18 mouse cellular contexts compared by ENCODE assay signal in genomic region chr8:86079433-86079832, GRCm38 (mm10).
DNase-seq lines count a peak whose midpoint lies in the region; ATAC-seq lines count a peak whose summit lies in the region.
"Had no signal": no experiment of that assay in that cellular context is flagged by ENCODE, and none has a peak within 500 bp of the region (broad histone marks: within the 10 kb centered on the region; RNA-seq: fewer than 3 reads in every experiment).

No protein-coding gene starts in this region.

- peak; percentile 65 for ATAC-seq in activated CD4-positive, CD25-positive, alpha-beta regulatory T cell, adult 4 months
- ATAC-seq in inflammation-experienced regulatory T-cells, adult 6 months = peak; percentile 46
- ATAC-seq in granulocyte monocyte progenitor cell, adult 5-6 weeks (replicated peaks; ENCODE audit: poor library complexity, severe bottlenecking) = no peak
- ATAC-seq: forebrain, embryonic 13.5 days; forebrain, embryonic 16.5 days; intestine, embryonic 16.5 days; Patski had no signal

- peak; percentile 24 for DNase-seq in CD4-positive, CD25-positive, alpha-beta regulatory T cell, adult 2 months (ENCODE audit: low read depth, low spot score)
- DNase-seq in cerebellum, adult 8-10 months = no peak
- no peak for DNase-seq in layer of hippocampus, postnatal 14 days (ENCODE audit: low spot score in 2 of 2)
- DNase-seq: adrenal gland, adult 8-10 months; adrenal gland, postnatal 25 days; cerebellum, adult 11-12 months; cerebellum, adult 9-10 months; cerebellum, postnatal 14 days; gastrocnemius, postnatal 10 days; gastrocnemius, postnatal 36 days; heart, adult 11 months had no signal
